Mouse (Mus musculus): ENCODE data around the gene Cwc22. TPM values are rescaled to one million over a fixed set of nuclear protein-coding genes. Genes with fewer than 3 reads are reported as not detected.
"Not testable (repeated sequence)": the region's sequence is repeated elsewhere in the genome, so short reads cannot be mapped to it uniquely, and the experiment has no call there.

Gene Cwc22
- polyA plus RNA-seq, 1 experiment from 2014 or later = 18.9 TPM

- peaks cover 67% of the 10 kb centered on the region for H3K36me3 ChIP-seq
- no peak overlapping the region for H3K4me3 ChIP-seq
- 86% methylated on average over 5 of the region's 5 CpGs for WGBS
- H3K27ac ChIP-seq (ENCODE audit: poor library complexity, severe bottlenecking) = no peak overlapping the region
- H3K4me2 ChIP-seq = no peak overlapping the region
- H3K9me3 ChIP-seq (replicated peaks) = no peaks in the 10 kb centered on the region
- H3K4me1 ChIP-seq (replicated peaks) = no peaks in the 10 kb centered on the region
- no peak for ATAC-seq (ENCODE audit: insufficient number of reproducible peaks, low FRiP score)
- H3K9ac ChIP-seq = no peak overlapping the region
- no peaks in the 10 kb centered on the region for H3K27me3 ChIP-seq (replicated peaks)
These were observed 48.2 kb downstream of the Cwc22 start for GRCm38 (mm10) chr2:77897988-77898387.

- no peak overlapping the region for H3K4me2 ChIP-seq
- ATAC-seq (ENCODE audit: insufficient number of reproducible peaks, low FRiP score) = no peak
- peaks cover 70% of the 10 kb centered on the region for H3K36me3 ChIP-seq
- H3K4me1 ChIP-seq (replicated peaks) = no peaks in the 10 kb centered on the region
- H3K9me3 ChIP-seq (replicated peaks) = no peaks in the 10 kb centered on the region
- no peak overlapping the region for H3K9ac ChIP-seq
- H3K4me3 ChIP-seq = no peak overlapping the region
- no peaks in the 10 kb centered on the region for H3K27me3 ChIP-seq (replicated peaks)
- no peak overlapping the region for H3K27ac ChIP-seq (ENCODE audit: poor library complexity, severe bottlenecking)
- 84% methylated on average over 3 of the region's 3 CpGs for WGBS
These were observed 48.6 kb downstream of the Cwc22 start for GRCm38 (mm10) chr2:77897558-77897899.

GRCm38 (mm10) chr2:77896843-77897557 lies 49.2 kb downstream of the Cwc22 start:
- H3K36me3 ChIP-seq = peaks cover 71% of the 10 kb centered on the region
- 91% methylated on average over 12 of the region's 12 CpGs for WGBS

GRCm38 (mm10) chr2:77895906-77896570 lies 50.1 kb downstream of the Cwc22 start:
- not testable (repeated sequence) for H3K4me1 ChIP-seq (replicated peaks); ATAC-seq (ENCODE audit: insufficient number of reproducible peaks, low FRiP score); H3K4me3 ChIP-seq; H3K4me2 ChIP-seq; H3K9me3 ChIP-seq (replicated peaks); H3K27me3 ChIP-seq (replicated peaks); H3K9ac ChIP-seq; H3K27ac ChIP-seq (ENCODE audit: poor library complexity, severe bottlenecking)
- WGBS = 91% methylated on average over 16 of the region's 16 CpGs
- peaks cover 64% of the 10 kb centered on the region for H3K36me3 ChIP-seq

More at GRCm38 (mm10) chr2:77896843-77897557, 49.2 kb downstream of the Cwc22 start:
- Histone ChIP-seq H3K4me3 (no peak overlapping the region), H3K27me3 (replicated peaks) (no peaks in the 10 kb centered on the region), H3K9ac (no peak overlapping the region), H3K9me3 (replicated peaks) (no peaks in the 10 kb centered on the region), H3K27ac (ENCODE audit: poor library complexity, severe bottlenecking) (no peak overlapping the region), H3K4me1 (replicated peaks) (no peaks in the 10 kb centered on the region), H3K4me2 (no peak overlapping the region)
- ATAC-seq (ENCODE audit: insufficient number of reproducible peaks, low FRiP score) = no peak

- ATAC-seq (ENCODE audit: insufficient number of reproducible peaks, low FRiP score) = no peak
- no peaks in the 10 kb centered on the region for H3K4me1 ChIP-seq (replicated peaks)
- no peak overlapping the region for H3K4me3 ChIP-seq
- no peak overlapping the region for H3K27ac ChIP-seq (ENCODE audit: poor library complexity, severe bottlenecking)
- 92% methylated on average over 8 of the region's 8 CpGs for WGBS
- H3K27me3 ChIP-seq (replicated peaks) = no peaks in the 10 kb centered on the region
- H3K4me2 ChIP-seq = no peak overlapping the region
- no peaks in the 10 kb centered on the region for H3K9me3 ChIP-seq (replicated peaks)
- H3K36me3 ChIP-seq = peaks cover 61% of the 10 kb centered on the region
- no peak overlapping the region for H3K9ac ChIP-seq
These were observed 51.3 kb downstream of the Cwc22 start for GRCm38 (mm10) chr2:77894896-77895295.

- H3K9ac ChIP-seq = no peak overlapping the region
- no peaks in the 10 kb centered on the region for H3K27me3 ChIP-seq (replicated peaks)
- peaks cover 50% of the 10 kb centered on the region for H3K36me3 ChIP-seq
- 94% methylated on average over 8 of the region's 8 CpGs for WGBS
- no peaks in the 10 kb centered on the region for H3K9me3 ChIP-seq (replicated peaks)
- H3K4me3 ChIP-seq = no peak overlapping the region
- no peak overlapping the region for H3K27ac ChIP-seq (ENCODE audit: poor library complexity, severe bottlenecking)
- ATAC-seq (ENCODE audit: insufficient number of reproducible peaks, low FRiP score) = no peak
- no peaks in the 10 kb centered on the region for H3K4me1 ChIP-seq (replicated peaks)
- no peak overlapping the region for H3K4me2 ChIP-seq
These were observed 52.7 kb downstream of the Cwc22 start for GRCm38 (mm10) chr2:77893505-77893904.

- WGBS = 89% methylated on average over 4 of the region's 4 CpGs
- Histone ChIP-seq H3K36me3 (peaks cover 41% of the 10 kb centered on the region), H3K4me1 (replicated peaks) (no peaks in the 10 kb centered on the region)
These were observed 53.6 kb downstream of the Cwc22 start for GRCm38 (mm10) chr2:77892573-77892972.

GRCm38 (mm10) chr2:77890836-77891438 lies 55.2 kb downstream of the Cwc22 start:
- H3K36me3 ChIP-seq = peaks cover 32% of the 10 kb centered on the region
- H3K27ac ChIP-seq (ENCODE audit: poor library complexity, severe bottlenecking) = no peak overlapping the region
- no peaks in the 10 kb centered on the region for H3K4me1 ChIP-seq (replicated peaks)
- no peaks in the 10 kb centered on the region for H3K27me3 ChIP-seq (replicated peaks)
- no peaks in the 10 kb centered on the region for H3K9me3 ChIP-seq (replicated peaks)
- ATAC-seq (ENCODE audit: insufficient number of reproducible peaks, low FRiP score) = no peak
- no peak overlapping the region for H3K4me3 ChIP-seq
- 86% methylated on average over 5 of the region's 5 CpGs for whole genome bisulfite sequencing
- no peak overlapping the region for H3K9ac ChIP-seq
- H3K4me2 ChIP-seq = no peak overlapping the region

More at GRCm38 (mm10) chr2:77892573-77892972, 53.6 kb downstream of the Cwc22 start:
- H3K9me3 ChIP-seq (replicated peaks) = no peaks in the 10 kb centered on the region
- H3K27me3 ChIP-seq (replicated peaks) = no peaks in the 10 kb centered on the region
- no peak for ATAC-seq (ENCODE audit: insufficient number of reproducible peaks, low FRiP score)
- no peak overlapping the region for H3K4me3 ChIP-seq
- no peak overlapping the region for H3K27ac ChIP-seq (ENCODE audit: poor library complexity, severe bottlenecking)
- H3K9ac ChIP-seq = no peak overlapping the region
- no peak overlapping the region for H3K4me2 ChIP-seq

GRCm38 (mm10) chr2:77889949-77890348 lies 56.2 kb downstream of the Cwc22 start:
- ATAC-seq (ENCODE audit: insufficient number of reproducible peaks, low FRiP score) = no peak
- no peak overlapping the region for H3K27ac ChIP-seq (ENCODE audit: poor library complexity, severe bottlenecking)
- H3K4me2 ChIP-seq = no peak overlapping the region
- no peaks in the 10 kb centered on the region for H3K9me3 ChIP-seq (replicated peaks)
- H3K27me3 ChIP-seq (replicated peaks) = no peaks in the 10 kb centered on the region
- H3K4me1 ChIP-seq (replicated peaks) = no peaks in the 10 kb centered on the region
- 91% methylated on average over 6 of the region's 6 CpGs for WGBS
- no peak overlapping the region for H3K9ac ChIP-seq
- no peak overlapping the region for H3K4me3 ChIP-seq
- peaks cover 26% of the 10 kb centered on the region for H3K36me3 ChIP-seq

- Histone ChIP-seq H3K9ac (no peak overlapping the region), H3K36me3 (peaks cover 21% of the 10 kb centered on the region), H3K9me3 (replicated peaks) (no peaks in the 10 kb centered on the region), H3K27me3 (replicated peaks) (no peaks in the 10 kb centered on the region), H3K4me3 (no peak overlapping the region), H3K4me2 (no peak overlapping the region), H3K27ac (ENCODE audit: poor library complexity, severe bottlenecking) (no peak overlapping the region), H3K4me1 (replicated peaks) (no peaks in the 10 kb centered on the region)
- WGBS = 87% methylated on average over 5 of the region's 5 CpGs
- ATAC-seq (ENCODE audit: insufficient number of reproducible peaks, low FRiP score) = no peak
These were observed 56.8 kb downstream of the Cwc22 start for GRCm38 (mm10) chr2:77889401-77889800.

- WGBS = 71% methylated on average over 2 of the region's 2 CpGs
- no peak for ATAC-seq (ENCODE audit: insufficient number of reproducible peaks, low FRiP score)
- Histone ChIP-seq H3K4me3 (no peak overlapping the region), H3K9ac (no peak overlapping the region), H3K4me2 (no peak overlapping the region), H3K4me1 (replicated peaks) (no peaks in the 10 kb centered on the region), H3K36me3 (peaks cover 17% of the 10 kb centered on the region), H3K9me3 (replicated peaks) (no peaks in the 10 kb centered on the region), H3K27me3 (replicated peaks) (no peaks in the 10 kb centered on the region), H3K27ac (ENCODE audit: poor library complexity, severe bottlenecking) (no peak overlapping the region)
These were observed 57.3 kb downstream of the Cwc22 start for GRCm38 (mm10) chr2:77888826-77889225.

All from heart, embryonic 12.5 days (tissue).